Mouse (Mus musculus): ENCODE results near the gene Slc2a4. TPM values are rescaled to one million over a fixed set of nuclear protein-coding genes. Genes with fewer than 3 reads are reported as not detected.

The Slc2a4 gene
- polyA plus RNA-seq, 1 experiment from 2014 or later: 22.1 TPM

GRCm38 (mm10) chr11:69914917-69915430 lies 33.0 kb downstream of the Slc2a4 start:
- H3K27ac ChIP-seq: no peak overlapping the region
- peak overlapping the region; percentile 72 for H3K4me3 ChIP-seq (replicated peaks)
- H3K4me1 ChIP-seq: peaks cover 58% of the 10 kb centered on the region
- 38% methylated on average over 9 of the region's 9 CpGs for WGBS
- ATAC-seq (replicated peaks; ENCODE audit: low FRiP score): no peak
- H3K9ac ChIP-seq: peak overlapping the region; percentile 76
- H3K27me3 ChIP-seq: no peaks in the 10 kb centered on the region
- H3K36me3 ChIP-seq: peaks cover 82% of the 10 kb centered on the region
- H3K4me2 ChIP-seq: peak overlapping the region; percentile 87
- no peaks in the 10 kb centered on the region for H3K9me3 ChIP-seq (replicated peaks)

DNA sequence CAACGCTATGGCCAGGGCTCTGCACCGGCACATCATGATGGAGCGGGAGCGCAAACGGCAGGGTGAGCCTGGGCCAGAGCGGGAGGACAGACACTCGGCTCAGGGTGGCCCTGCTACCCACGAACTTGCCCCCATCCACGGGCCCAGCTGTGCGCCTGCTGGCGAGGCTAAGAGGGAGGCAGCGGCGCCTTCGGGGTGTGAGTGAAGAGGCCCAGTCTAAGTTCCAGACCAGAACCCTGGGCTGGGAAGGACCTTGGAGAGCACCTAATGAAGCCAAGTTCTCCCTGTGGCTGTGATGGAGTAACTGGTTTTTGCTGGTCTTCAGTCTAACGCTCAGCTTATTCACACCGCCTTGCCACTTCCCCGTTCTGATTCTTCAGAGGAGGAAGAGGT lies 33.6 kb downstream of the Slc2a4 start:
- ATAC-seq (replicated peaks; ENCODE audit: low FRiP score): no peak
- Histone ChIP-seq H3K9ac (peak overlapping the region; percentile 76), H3K36me3 (peaks cover 88% of the 10 kb centered on the region), H3K4me1 (peaks cover 53% of the 10 kb centered on the region), H3K9me3 (replicated peaks) (no peaks in the 10 kb centered on the region), H3K4me2 (peak overlapping the region; percentile 87), H3K27ac (peak overlapping the region; percentile 93), H3K27me3 (no peaks in the 10 kb centered on the region), H3K4me3 (replicated peaks) (peak overlapping the region; percentile 72)
- 3% methylated on average over 17 of the region's 17 CpGs for WGBS

- Histone ChIP-seq H3K27ac (peak within 1 kb of the TSS; percentile 93), H3K27me3 (no peaks in the 10 kb centered on the region), H3K36me3 (peaks cover 90% of the 10 kb centered on the region), H3K9ac (peak within 1 kb of the TSS; percentile 76), H3K4me3 (replicated peaks) (peak within 1 kb of the TSS; percentile 72), H3K9me3 (replicated peaks) (no peaks in the 10 kb centered on the region), H3K4me1 (peaks cover 47% of the 10 kb centered on the region), H3K4me2 (peak within 1 kb of the TSS; percentile 87)
- peak; percentile 90 for ATAC-seq (replicated peaks; ENCODE audit: low FRiP score)
- WGBS: 1% methylated on average over 60 of the region's 61 CpGs
These were observed 34.2 kb downstream of the Slc2a4 start, which contains the start of gene Gps2 for GRCm38 (mm10) chr11:69913554-69914371. Gps2 (plus strand) TSS chr11:69913888.

- H3K9me3 ChIP-seq (replicated peaks): no peaks in the 10 kb centered on the region
- H3K9ac ChIP-seq: peak overlapping the region; percentile 76
- ATAC-seq (replicated peaks; ENCODE audit: low FRiP score): no peak
- WGBS: 75% methylated on average over 15 of the region's 15 CpGs
- peaks cover 90% of the 10 kb centered on the region for H3K36me3 ChIP-seq
- H3K4me2 ChIP-seq: peak overlapping the region; percentile 87
- H3K4me3 ChIP-seq (replicated peaks): peak overlapping the region; percentile 72
- H3K27me3 ChIP-seq: no peaks in the 10 kb centered on the region
- peaks cover 42% of the 10 kb centered on the region for H3K4me1 ChIP-seq
- H3K27ac ChIP-seq: peak overlapping the region; percentile 93; the same call in 1 of the 2 replicates
These were observed 35.1 kb downstream of the Slc2a4 start for GRCm38 (mm10) chr11:69912716-69913530.

- peaks cover 34% of the 10 kb centered on the region for H3K4me1 ChIP-seq
- no peaks in the 10 kb centered on the region for H3K27me3 ChIP-seq
- 92% methylated on average over 6 of the region's 6 CpGs for WGBS
- no peaks in the 10 kb centered on the region for H3K9me3 ChIP-seq (replicated peaks)
- H3K4me3 ChIP-seq (replicated peaks): no peak overlapping the region
- H3K4me2 ChIP-seq: no peak overlapping the region
- no peak overlapping the region for H3K27ac ChIP-seq
- no peak for ATAC-seq (replicated peaks; ENCODE audit: low FRiP score)
- H3K9ac ChIP-seq: no peak overlapping the region
- H3K36me3 ChIP-seq: peaks cover 90% of the 10 kb centered on the region
These were observed 36.3 kb downstream of the Slc2a4 start for GRCm38 (mm10) chr11:69911701-69912100.

DNA sequence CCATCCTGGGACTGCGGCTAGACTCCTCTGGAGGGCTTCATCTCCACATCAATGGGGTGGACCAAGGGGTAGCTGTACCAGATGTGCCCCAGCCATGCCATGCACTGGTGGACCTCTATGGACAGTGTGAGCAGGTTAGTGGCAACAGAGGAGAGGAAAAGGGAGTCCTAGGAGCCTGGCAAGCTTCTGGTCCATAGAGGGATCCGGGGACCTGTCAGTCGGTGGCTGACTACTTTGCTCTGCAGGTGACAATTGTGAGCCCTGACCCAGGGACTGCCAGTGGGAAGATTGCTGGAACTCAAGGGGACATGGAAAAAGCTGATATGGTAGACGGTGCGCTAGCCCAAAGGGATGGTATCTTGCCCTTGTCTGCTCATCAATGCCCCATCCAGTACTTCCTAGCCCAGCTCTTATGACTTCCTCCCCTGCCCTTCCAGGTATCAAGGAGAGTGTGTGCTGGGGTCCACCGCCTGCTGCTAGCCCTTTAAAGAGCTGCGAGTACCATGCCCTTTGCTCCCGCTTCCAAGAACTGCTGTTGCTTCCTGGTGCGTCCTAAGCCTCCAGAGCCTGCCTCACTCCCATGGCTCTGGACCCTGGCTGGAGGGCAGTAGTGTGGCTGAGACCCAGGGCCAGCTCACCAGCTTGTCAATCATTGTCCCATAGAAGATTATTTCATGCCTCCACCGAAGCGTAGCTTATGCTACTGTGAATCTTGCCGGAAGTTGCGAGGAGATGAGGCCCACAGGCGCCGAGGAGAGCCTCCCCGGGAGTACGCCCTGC lies 37.0 kb downstream of the Slc2a4 start:
- Histone ChIP-seq H3K27me3 (no peaks in the 10 kb centered on the region), H3K4me3 (replicated peaks) (no peak overlapping the region), H3K27ac (no peak overlapping the region), H3K4me1 (peaks cover 29% of the 10 kb centered on the region), H3K9ac (no peak overlapping the region), H3K9me3 (replicated peaks) (no peaks in the 10 kb centered on the region), H3K4me2 (no peak overlapping the region), H3K36me3 (peaks cover 90% of the 10 kb centered on the region)
- no peak for ATAC-seq (replicated peaks; ENCODE audit: low FRiP score)
- whole genome bisulfite sequencing: 90% methylated on average over 17 of the region's 17 CpGs

DNA sequence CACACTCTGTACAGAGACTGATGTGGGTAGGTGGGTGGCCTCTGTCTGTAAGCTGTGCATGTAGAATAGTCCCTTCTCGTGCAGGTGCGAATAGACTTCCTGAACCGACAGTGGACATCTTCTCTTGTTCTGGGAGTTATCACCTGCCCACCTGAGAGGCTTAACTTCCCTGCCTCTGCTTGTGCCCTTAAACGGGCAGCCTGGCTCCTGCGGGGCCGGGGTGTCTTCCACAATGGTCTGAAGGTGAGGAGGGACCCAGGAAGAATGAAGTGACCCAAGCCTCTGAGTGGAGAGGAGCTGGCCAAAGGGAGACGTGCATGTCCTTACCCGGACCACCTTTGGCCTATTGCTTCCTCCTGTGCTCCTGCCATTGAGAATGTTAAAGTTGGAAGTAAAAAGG lies 37.8 kb downstream of the Slc2a4 start:
- H3K27me3 ChIP-seq: no peaks in the 10 kb centered on the region
- H3K4me2 ChIP-seq: no peak overlapping the region
- no peaks in the 10 kb centered on the region for H3K9me3 ChIP-seq (replicated peaks)
- H3K4me1 ChIP-seq: peaks cover 22% of the 10 kb centered on the region
- H3K36me3 ChIP-seq: peaks cover 90% of the 10 kb centered on the region
- H3K9ac ChIP-seq: no peak overlapping the region
- ATAC-seq (replicated peaks; ENCODE audit: low FRiP score): no peak
- no peak overlapping the region for H3K4me3 ChIP-seq (replicated peaks)
- WGBS: 92% methylated on average over 8 of the region's 8 CpGs
- no peak overlapping the region for H3K27ac ChIP-seq

GRCm38 (mm10) chr11:69909174-69909573 lies 38.8 kb downstream of the Slc2a4 start:
- no peak overlapping the region for H3K4me2 ChIP-seq
- no peaks in the 10 kb centered on the region for H3K9me3 ChIP-seq (replicated peaks)
- no peak for ATAC-seq (replicated peaks; ENCODE audit: low FRiP score)
- H3K4me3 ChIP-seq (replicated peaks): no peak overlapping the region
- peaks cover 12% of the 10 kb centered on the region for H3K4me1 ChIP-seq
- H3K36me3 ChIP-seq: peaks cover 94% of the 10 kb centered on the region
- no peak overlapping the region for H3K9ac ChIP-seq
- H3K27me3 ChIP-seq: no peaks in the 10 kb centered on the region
- no peak overlapping the region for H3K27ac ChIP-seq
- WGBS: 90% methylated on average over 5 of the region's 5 CpGs

DNA sequence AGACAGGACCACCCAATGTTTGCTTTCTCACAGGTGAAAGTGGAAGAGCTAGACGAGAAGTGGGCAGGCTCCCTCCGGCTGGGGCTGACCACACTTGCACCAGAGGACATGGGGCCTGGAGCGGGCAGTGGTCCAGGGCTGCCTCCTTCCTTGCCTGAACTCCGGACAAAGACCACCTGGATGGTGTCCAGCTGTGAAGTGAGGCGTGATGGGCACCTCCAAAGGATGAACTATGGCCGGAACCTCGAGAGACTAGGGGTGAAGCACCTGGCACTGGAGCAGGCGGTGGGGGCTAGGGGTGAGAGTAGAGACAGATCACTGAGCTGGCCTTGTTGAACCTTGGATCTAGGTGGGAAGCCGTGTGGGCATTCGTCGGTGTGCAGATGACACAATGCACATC lies 39.3 kb downstream of the Slc2a4 start:
- no peaks in the 10 kb centered on the region for H3K9me3 ChIP-seq (replicated peaks)
- peaks cover 99% of the 10 kb centered on the region for H3K36me3 ChIP-seq
- ATAC-seq (replicated peaks; ENCODE audit: low FRiP score): no peak
- H3K27me3 ChIP-seq: no peaks in the 10 kb centered on the region
- H3K4me3 ChIP-seq (replicated peaks): no peak overlapping the region
- no peak overlapping the region for H3K4me2 ChIP-seq
- no peak overlapping the region for H3K27ac ChIP-seq
- 89% methylated on average over 11 of the region's 11 CpGs for WGBS
- no peak overlapping the region for H3K9ac ChIP-seq
- peaks cover 11% of the 10 kb centered on the region for H3K4me1 ChIP-seq

- Histone ChIP-seq H3K4me2 (no peak overlapping the region), H3K9me3 (replicated peaks) (no peaks in the 10 kb centered on the region), H3K27ac (no peak overlapping the region), H3K4me3 (replicated peaks) (no peak overlapping the region), H3K4me1 (peaks cover 22% of the 10 kb centered on the region), H3K9ac (no peak overlapping the region), H3K36me3 (peaks cover 60% of the 10 kb centered on the region), H3K27me3 (no peaks in the 10 kb centered on the region)
- ATAC-seq (replicated peaks; ENCODE audit: low FRiP score): no peak
- WGBS: 95% methylated on average over 9 of the region's 9 CpGs
These were observed 43.7 kb downstream of the Slc2a4 start for GRCm38 (mm10) chr11:69904311-69904710.

DNA sequence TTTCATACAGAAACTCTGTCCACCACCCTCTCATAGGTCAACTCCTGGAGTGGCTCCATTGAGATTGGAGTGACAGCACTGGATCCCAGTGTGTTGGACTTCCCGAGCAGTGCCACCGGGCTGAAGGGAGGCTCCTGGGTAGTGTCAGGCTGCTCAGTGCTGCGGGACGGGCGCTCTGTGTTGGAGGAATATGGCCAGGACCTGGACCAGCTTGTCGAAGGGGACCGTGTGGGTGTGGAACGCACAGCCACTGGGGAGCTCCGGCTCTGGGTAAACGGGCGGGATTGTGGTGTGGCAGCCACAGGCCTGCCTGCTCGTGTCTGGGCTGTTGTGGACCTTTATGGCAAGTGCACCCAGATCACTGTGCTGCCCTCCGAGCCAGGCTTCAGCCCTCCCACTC lies 45.0 kb downstream of the Slc2a4 start:
- peaks cover 31% of the 10 kb centered on the region for H3K4me1 ChIP-seq
- H3K4me3 ChIP-seq (replicated peaks): peak overlapping the region; percentile 96
- no peak overlapping the region for H3K27ac ChIP-seq
- peak overlapping the region; percentile 97 for H3K4me2 ChIP-seq
- peaks cover 46% of the 10 kb centered on the region for H3K36me3 ChIP-seq
- no peaks in the 10 kb centered on the region for H3K9me3 ChIP-seq (replicated peaks)
- ATAC-seq (replicated peaks; ENCODE audit: low FRiP score): no peak
- H3K9ac ChIP-seq: no peak overlapping the region; the same call in 1 of the 2 replicates
- H3K27me3 ChIP-seq: no peaks in the 10 kb centered on the region
- WGBS: 89% methylated on average over 13 of the region's 13 CpGs

Measured in kidney, embryonic 15.5 days (tissue).